Mouse (Mus musculus) cerebellum, adult 9-11 months (tissue): ENCODE measurements around the gene Ocrl.
A peak's percentile ranks its signal among the peaks of the same experiment; 100 is the strongest.

Experiments used
- DNase-seq: peaks from one replicate; pipeline ENCODE4 v3.0.0; 2022

The Ocrl gene

DNA sequence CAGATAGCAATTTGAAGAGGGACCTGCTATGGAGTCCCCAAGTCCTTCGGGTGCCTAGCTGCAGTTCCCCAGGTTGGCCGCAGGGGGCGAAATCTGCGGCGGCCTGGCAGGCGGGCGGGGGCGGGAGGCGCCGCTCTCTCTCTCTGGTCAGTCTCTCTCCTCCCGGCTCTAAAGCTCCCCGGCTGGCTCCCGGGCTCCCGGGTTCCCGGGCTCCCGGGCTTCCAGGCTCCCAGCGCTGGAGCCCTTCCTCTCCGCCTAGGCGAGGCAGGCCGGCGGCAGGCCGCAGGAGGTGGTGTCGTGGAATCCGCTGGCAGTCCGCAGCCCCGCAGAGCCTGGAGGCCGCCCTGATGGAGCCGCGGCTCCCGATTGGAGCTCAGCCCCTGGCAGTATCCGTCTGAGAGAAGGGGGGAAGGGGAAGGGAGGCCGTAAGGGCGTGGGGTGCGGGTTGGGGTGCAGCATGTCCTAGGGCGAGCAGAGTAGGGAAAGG lies at the start of gene Ocrl:
TSS of gene Ocrl (plus strand) at position 82 of the 487 bp plus-strand sequence.
- DNase-seq = peak; percentile 75

DNA sequence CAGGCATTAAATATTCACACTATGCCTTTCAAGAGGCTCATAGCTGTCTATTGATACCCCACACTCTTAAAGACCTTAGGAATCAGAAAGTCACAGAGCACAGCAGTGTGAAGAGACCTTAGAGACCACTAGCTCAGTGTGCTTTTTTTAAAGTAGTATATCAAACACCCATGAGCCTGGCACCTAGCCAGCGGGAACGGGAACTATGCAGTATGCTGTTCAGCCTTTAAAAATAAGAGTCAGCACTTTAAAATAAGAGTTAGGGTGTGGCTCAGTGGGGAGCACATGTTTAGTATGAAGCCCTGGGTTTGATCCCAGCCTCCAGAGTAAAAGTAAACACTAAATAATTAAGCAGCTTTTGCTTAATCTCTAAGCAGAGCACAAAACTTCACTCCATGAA lies 32.1 kb upstream of the Ocrl start:
- DNase-seq = no peak

DNA sequence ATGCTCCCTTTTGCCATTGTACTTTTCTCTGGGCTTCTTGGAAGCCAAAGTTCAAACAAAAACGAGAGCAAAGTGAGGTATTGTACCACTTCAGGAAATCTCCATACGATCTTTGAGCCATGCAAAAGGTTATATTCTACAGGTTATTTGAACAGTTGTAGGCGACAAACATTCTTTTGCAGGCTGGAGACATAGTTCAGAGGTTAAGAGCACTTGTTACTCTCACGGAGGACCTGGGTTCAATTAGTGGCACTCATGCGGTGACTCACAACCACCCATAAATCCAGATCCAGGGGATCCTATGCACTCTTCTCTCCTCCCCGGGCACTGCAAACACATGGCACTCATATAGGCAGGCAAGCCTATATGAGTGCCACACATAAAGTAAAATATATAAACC lies 29.4 kb upstream of the Ocrl start:
- DNase-seq = no peak

DNA sequence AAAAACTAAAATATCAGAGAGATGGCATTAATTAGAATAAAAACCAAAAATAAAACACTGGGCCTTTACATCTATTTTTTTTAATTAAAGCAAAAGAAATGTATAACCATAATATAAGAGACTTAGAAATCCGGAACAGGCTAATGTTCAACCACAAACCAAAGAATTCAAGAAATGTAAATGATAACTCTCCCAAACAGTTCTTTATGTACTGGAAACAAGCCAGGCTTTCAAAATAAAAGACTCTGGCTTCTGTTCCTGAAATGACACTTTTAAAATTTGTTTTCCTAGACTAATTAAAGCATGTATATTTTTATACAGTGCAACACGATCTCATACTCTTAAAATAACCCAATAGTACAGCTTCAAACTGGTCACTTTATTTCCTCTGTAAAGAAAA lies 24.8 kb upstream of the Ocrl start:
- no peak for DNase-seq

DNA sequence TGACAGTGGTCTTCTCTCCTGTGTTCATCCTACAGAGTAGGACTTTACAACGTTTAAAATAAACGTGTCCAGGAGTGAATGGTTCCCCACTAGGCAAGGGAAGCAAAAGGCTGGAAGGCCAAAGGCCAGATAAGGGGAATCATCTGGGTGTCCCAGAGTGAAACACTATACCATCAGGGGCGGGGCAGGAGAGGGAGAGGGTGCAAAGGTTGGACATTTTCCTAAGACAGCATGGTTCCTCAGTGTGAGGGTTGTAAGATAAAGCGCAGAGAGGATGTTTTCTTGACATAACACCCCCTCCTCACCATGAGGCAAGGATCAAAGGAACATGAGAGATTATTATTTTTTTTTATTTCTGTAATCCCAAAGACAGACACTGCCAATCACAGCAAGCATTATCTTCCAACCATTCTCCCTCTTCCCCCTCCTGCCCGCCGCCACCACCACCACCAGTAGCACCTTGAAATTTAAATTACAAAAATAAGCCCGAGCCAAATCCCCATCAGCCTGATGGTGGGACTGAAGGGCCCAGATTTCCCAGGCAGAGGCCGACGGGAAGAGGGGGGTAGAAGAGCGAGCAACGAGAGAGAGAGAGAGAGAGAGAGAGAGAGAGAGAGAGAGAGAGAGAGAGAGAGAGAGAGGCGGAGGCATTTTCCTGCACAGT lies 20.8 kb upstream of the Ocrl start:
- peak; percentile 5 for DNase-seq

DNA sequence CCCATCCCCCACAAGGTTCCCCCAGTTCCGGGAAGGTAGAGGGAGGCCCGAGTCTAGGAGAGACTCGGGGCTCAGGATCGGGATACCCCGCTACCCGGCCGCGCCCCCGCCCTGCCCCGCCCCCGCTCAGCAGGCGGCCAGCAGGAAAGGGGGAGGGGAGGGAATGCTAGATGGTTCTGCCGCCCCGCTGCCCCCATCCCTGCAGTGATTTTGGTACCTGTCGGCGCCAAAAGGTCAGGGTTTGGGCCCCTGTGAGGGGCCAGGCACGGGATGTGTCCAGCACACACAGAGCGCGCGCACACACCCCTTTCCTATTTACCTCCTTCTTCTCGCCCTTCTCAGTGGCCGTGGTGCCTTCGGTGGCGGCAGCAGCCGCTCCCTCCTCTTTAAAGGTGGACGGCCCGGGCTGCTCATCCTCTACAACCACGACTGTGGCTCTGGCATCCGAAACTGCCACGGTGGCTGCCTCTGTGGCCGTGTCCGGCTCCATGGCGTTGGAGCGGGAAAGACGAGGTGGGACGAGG lies 20.2 kb upstream of the Ocrl start:
- DNase-seq = peak; percentile 40

DNA sequence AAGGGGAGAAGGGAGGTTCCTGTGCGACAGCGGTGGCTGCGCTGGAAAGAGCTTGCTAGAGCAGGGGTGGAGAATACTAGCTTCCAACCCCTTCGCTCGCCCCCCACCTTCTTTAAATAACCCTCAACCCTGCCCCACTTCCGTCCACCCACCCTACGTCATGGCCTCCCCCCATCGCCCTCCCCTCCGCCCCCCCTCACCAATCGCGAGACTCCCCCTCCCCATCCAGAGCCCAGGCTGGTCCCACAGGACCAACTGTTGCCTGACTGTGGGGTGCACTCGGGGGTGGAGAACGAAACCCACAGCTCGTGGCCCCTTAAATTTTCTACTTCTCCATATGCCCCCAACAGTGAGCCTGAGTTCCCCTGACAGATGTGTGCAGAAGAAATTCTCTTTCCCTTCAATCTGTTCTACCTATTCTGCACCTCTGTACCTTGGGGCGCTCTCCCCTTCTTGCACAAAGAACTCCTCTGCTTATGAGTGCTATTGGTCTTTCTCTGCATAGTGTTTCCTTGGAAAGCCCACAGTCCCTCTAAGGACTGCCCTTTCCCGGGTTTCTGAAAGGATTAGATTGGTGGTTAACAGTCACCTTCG lies 19.7 kb upstream of the Ocrl start, which contains the start of gene Smarca1:
TSS of gene Smarca1 (minus strand) at position 544 of the 594 bp plus-strand sequence.
- no peak for DNase-seq

DNA sequence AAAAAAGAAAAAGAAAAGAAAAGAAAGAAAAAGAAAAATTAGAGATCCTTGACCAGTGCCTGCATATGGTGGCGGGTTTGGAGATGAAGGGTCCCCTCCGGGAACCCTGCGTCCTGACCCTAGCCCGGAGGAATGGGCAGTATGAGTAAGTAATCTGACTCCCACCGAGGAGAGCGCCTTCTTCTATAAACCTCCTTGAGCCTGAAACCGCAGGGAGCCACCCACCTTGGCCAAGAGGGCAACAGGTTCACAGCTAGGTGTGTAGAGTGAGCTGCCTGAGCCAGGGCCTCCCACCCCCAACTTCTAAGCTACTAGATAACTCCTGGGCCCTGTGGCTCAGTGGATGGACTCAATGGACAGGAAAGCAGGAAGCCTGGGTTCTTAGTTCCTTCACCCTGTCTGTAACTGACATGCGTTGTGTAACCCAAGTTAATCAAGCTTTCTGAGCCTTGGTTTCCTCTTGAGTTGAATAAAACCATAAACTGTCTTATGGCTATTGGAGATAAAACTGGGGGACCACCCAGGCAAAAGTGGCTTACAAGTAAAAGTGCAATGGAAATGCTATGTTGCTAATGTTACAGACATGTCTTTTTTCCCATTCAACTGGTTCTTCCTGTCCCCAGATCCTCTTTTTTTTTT lies 836 bp downstream of the Ocrl start:
- peak; percentile 41 for DNase-seq

DNA sequence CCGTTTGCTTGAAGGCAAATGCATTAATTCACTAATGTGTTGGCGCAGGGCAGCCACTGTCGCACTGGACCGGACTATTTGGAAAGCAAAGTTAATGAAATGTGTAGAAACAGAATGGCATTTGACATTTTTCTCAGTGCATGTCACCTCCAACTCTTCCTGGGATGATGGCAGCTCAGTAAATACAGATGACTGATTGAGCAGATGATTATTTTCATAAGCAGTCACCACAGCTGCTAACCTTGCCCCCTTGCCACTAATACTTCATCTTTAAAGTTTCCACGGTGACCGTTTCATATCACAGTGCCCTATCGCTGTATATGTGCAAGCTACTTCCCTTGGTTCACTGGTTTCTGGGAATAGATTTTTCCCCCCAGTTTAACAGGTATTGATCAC lies 1.4 kb downstream of the Ocrl start:
- DNase-seq = no peak

DNA sequence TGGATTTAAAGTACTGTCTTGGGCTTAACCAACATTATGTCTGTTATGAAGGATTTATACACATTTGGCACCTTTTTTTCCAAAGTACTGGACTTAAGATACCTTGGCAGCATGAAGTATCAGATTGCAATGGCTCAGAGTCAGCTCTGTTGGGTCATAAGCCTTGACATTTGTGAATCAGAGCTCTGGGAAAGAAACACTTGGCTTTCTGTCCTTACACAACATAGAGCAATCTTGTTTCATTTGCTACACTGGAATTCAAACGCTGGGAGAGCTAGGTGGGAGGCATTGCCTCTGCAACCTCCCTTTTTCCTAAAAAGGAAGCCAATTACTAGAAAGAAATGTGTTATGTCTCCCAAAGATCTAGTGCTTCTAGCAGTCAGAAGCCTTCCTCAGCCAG lies 4.6 kb downstream of the Ocrl start:
- no peak for DNase-seq

DNA sequence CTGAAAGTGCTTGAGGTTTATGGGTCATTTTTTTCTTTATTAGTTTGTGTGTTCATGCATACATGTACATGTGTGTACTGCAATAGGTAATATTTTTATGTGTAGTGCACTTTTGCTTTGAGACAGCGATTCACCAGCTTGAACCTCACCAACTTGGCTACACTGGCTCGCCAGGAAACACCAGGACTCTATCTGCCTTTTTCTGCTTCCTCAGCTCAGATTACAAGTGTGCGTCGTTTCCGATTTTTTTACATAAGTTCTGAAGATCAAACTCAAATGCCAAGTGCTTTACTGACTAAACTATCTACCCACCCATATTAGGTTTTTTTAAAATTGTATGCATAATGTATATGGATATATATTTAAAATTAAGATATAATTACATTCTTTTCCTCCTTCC lies 8.4 kb downstream of the Ocrl start:
- no peak for DNase-seq

DNA sequence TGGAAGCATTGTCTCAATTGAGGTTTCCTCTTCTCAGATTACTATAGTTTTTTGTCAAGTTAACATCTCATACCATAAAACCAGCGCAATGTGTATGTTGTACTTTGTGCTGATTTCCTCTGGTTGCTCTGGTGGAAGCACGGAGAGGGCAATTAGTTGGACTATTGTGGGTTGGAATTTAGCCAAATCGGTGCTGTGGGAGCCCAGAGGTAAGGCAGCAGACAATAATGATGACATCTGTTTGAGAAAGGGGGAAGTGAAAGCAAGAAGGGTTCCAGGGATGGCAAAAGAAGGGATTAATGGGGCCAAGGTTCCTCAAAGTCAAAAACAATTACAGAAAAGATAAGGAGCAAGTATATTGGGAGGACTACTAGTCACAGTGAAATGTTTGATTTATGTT lies 15.8 kb downstream of the Ocrl start:
- no peak for DNase-seq

DNA sequence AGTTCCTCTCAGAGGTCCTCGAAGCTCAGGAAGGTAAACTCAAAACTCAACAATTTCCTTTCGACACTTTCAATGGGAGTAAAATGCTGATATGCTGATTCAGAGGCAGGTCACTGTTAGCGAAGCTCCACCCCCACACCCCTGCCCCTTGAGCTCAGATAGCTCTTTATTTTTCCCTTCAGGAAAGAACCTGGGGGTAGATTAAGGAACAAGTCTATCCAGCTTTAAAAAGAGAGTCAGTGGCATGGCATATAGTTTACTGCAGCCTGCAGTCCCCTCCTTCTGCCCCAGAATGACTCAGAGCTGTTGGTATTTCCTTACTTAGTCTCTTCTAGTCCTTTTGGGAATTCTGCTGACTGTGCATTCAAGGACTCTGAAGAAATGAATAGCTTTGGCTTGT lies 18.3 kb downstream of the Ocrl start:
- no peak for DNase-seq

DNA sequence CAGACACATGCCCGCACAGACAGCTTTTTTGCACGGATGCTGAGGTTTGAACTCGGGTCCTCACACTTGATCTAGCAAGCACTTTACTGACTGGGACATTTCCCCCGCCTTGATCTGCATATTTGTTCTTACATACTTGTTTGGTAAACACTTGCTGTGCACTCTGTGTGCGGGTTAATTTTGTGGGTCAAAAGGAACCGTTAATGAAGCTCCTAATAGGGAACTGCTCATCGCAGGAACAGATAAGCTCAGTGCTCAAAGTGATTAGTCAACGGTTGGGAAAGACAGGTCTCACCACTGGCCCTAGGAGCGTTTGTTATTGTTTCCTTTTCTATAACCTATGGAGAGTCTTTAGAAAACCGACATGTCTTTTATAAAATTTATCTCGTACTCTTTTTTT lies 22.2 kb downstream of the Ocrl start:
- DNase-seq = no peak

DNA sequence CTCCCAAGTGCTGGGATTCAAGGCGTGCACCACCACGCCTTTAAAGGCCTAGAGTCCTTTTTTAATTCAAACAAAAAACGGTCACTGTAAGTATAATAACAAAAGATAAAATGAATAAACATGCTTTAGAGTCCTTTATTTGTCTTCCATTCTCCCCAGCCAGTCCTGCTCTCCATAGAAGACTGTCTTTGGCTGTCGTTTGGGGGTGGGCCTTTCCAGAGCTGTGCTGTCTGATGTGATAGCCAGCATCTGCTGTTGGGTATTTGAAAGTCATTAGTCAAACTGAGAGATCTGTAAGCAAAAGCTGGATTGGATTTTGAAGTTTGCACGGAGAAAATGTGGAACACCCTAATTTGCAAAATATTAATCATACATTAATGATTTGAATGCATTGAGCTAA lies 24.7 kb downstream of the Ocrl start:
- DNase-seq = no peak

DNA sequence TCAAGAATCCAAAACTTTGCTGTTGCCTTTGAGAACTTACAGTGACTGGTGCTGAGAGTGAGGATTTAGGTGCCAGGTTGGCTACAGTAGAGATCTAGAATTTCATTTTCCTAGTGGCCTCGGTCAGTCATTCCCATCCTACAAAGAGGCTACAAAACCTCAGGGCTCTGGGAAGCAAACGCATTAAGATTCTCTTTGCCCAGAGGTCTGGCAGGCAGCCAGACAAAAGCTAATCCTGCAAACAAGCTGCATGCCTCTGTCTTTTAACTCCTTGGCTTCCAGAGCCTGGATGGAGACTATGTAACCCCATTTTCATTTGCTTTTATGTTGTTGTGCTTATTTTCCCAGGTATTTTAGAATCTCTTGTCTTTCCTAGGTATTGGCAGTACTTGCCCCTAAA lies 25.6 kb downstream of the Ocrl start:
- no peak for DNase-seq

DNA sequence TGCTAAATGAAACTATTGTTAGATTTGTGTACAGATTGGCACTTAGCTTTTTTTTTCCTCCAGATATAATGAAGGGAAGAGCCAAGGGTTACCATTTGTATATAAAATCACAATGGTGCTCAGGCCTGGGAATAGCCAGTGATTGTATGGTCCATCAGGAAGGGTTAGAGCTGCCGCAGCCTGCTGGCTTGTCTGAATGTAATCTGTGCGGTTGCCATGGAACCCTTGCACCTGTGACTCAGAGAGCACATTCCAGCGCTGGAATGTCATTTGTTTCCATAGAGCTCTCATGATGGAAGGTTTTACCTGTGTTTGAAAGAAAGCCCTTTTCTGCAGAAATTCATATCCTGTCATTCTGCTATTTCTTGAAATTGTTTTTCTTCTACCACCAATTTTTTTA lies 37.5 kb downstream of the Ocrl start:
- DNase-seq = no peak

DNA sequence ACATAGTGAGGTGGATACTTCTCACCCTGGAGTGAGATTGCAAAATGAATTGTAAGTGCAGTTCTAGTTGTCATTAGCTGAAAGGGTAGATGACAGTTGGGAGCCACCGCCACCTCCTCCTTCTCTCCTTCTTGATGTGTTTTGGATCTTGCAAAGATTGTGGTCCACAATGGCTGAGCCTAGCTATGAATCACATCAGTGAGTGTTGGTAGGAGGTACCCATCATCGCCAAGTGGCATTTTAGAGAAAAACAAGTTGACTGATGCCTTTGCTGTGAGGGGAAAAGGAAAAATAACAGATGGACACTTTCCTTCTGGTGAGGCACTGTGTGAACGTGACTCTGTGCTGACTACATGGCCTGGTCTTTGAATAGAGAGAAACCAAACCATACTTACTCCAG lies 50.4 kb downstream of the Ocrl start:
- no peak for DNase-seq

DNA sequence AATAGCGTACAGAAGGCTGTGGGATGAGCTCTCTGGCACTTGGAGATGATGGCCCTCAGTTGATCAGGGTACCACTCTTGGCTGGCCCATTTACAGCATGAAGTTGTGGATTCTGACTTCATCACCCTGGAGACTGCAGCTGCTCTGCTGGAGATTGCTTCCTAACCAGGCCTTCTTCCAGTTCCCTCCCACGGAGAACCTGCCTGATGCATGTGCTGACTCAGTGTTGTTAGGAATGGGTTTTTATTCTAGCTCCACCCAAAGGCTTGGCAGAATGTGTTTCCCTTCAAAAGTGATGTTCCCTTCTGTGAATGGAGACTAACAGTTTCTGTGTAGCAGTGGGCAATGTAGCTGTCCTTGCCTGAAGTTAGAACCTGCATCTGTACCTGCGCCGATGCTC lies 58.2 kb downstream of the Ocrl start:
- no peak for DNase-seq

DNA sequence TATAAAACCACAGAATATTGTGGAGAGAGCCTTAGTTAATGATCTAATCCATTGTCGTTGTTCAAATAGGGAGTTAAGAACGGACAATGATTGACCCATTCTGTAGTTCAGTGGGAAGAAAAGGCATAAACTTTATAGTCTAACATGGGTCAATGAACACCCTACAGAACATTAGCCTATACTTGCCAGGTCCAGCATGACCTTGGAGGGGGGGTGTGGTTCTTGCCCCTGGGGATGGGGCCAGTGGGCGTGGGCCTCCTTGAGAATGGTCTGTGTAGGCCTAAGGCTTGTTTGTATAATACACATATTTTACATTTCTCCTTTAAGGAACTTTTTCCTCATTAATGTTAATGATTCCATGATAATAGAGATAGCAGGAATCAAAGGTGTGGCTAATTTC lies 58.7 kb downstream of the Ocrl start:
- no peak for DNase-seq

DNA sequence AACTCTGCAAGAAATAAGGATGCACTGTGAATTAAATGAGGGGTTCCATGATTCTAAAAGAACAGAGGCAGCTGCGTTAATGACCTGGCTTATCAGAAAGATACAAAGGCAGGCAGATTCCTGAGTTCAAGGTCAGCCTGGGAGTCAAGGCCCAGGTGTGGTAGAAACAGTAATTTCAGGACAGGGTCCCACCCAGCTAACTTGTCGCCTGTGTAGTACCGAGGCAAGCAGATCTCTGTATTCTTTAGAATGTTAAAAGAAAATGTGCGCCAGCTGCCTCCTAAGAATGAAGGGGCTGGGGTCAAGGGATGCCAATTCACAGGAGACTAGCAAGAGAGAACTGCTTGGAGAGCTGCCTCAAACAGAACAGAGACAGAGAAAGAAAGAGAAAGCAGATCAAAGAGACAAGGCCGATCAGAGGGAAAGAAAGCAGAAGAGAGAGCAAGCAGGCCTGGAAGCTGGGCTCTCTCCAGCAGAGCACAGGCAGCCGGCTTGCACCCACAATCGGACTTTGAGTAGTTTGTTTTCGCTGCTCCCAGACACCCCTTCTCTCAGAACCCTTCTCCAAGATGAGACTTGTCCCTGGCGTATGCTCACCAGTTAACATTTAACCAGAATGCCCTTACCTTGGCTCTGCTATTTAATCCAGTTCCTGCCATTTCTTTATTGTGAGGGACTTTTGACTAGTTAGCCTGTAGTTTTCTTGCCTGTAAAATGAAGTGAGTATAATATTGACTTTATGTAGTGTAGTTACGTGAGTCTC lies 59.4 kb downstream of the Ocrl start:
- DNase-seq = no peak

DNA sequence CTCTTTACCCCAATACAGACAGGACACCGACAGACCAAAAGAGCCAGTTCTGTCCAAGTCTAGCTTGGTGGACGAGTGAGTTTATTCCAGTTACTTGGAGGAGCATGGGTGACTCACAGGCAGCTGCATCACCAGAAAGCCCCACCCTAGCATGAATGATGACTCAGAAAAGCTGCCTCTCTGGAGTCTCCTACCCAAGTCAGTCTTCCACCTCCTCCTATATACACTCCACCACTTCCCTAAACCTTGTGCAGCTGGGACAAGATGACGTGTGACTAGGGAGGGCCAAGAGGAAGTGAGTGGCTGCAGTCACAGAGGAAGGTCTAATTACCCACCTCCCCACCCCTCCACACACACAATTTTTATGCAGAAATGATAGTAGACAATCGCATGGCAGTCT lies 64.4 kb downstream of the Ocrl start:
- no peak for DNase-seq

DNA sequence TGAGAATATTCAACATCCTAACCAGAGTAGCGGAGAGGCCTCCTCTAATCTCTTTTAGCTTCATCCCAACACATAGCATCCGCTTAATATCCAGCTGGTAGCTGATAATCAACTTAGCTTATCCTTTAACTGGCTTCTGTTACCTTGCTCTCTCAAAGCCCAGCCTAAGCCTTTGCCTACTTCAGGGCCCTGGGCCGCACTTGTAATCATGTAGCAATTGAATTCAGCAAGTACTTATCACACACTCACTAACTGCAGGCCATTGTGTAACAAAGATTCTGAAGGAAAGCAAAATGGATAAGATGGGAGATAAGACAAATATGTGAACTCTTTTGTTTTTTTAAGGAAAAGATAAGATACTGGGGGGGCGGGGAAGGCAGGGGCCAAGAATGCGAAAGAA lies 64.9 kb downstream of the Ocrl start:
- no peak for DNase-seq
